Mouse (Mus musculus) left cerebral cortex, postnatal 14 days (tissue): ENCODE results near the gene Inpp4b. TPM values are rescaled to one million over a fixed set of nuclear protein-coding genes. Genes with fewer than 3 reads are reported as not detected.
"Not testable (repeated sequence)": the region's sequence is repeated elsewhere in the genome, so short reads cannot be mapped to it uniquely, and the experiment has no call there.

Experiments
- DNase-seq, 2 experiments: peaks; one replicate each; pipeline ENCODE4 v3.0.0; 2021 to 2022; ENCODE audit warnings: low spot score in 2 of 2, mixed read lengths in 1 of 2
- intact Hi-C: fragments of 180-260 bp; cut with DNase I; formaldehyde crosslinking; loops from one replicate; pipeline ENCODE4 v1.15.1; 2025
- total RNA-seq, 2 experiments: library from RNA; stranded (reverse); gene quantifications; 2 replicates each; pipeline ENCODE4 v1.2.3; 2021

The Inpp4b gene
- total RNA-seq, 2 experiments from 2014 or later: 9.8 to 12.6 TPM

DNA sequence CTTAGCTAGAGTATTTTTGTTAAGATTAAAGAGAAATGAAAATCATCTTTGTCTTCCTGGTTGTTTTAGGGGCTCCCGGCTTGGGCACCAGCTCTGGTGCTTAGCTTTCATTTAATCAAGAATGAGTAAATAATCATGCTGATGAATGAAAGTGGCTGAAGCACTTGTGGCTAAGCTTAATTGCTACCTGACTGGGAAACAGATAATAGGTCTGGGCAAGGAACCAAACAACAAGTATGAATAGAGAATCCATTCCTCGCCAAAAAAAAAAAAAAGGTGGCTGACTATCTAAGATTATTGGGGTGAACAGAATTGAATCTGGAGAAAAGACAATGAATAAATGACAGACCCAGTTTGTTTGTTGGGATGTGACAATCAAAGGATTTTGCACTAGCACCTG lies 663.1 kb downstream of the Inpp4b start:
- intact Hi-C loops: no loop called here
- DNase-seq: no peak

DNA sequence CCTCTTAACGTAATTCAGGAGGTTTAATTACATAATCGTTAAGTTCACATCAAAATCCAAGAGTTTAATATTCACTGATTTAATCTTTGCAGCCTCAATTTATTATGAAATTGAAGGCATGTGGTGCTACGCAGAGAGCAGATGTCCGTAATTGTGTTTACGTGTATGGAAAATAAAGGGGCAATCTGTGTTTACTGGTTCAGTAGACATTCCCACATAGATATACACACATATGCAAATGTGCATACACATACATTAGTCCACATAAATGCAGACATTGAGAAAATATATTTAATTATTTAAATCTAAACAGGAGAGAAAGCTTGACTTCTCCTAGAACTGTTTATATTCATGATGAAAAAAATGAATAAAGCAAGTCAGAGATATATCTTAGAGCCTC lies 675.4 kb downstream of the Inpp4b start:
- DNase-seq: no peak
- intact Hi-C loops: no loop called here

GRCm38 (mm10) chr8:82027401-82027800 lies 685.0 kb downstream of the Inpp4b start:
- intact Hi-C loops: loop anchor here (5.0 to 10.0 kb wide), 2 partner anchors 683 to 965 kb away; partner anchors contain the start of gene Inpp4b
- DNase-seq: peak; percentile 16 to 50

DNA sequence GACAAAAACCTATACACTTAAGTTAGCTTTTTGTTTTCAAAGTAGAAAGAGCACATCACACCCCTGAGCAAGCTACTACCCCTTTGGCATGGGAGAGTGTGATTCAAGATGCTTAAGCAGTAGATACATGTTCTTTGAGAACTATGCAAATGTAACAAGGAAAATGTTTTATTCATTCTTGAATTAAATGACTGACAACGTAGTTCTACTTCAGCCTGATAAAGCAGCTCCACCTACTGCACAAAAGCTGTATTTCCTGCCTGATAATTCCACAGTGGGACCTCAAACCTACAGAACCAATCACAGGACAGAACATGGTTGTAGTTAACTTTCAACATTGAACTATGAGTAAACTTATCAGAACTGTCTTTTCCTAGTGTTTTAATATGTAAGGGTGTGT lies 686.5 kb downstream of the Inpp4b start:
- DNase-seq: peak; percentile 50 to 58
- intact Hi-C loops: loop anchor here (2.0 to 10.0 kb wide), 3 partner anchors 550 to 967 kb away; partner anchors contain the start of gene Inpp4b

DNA sequence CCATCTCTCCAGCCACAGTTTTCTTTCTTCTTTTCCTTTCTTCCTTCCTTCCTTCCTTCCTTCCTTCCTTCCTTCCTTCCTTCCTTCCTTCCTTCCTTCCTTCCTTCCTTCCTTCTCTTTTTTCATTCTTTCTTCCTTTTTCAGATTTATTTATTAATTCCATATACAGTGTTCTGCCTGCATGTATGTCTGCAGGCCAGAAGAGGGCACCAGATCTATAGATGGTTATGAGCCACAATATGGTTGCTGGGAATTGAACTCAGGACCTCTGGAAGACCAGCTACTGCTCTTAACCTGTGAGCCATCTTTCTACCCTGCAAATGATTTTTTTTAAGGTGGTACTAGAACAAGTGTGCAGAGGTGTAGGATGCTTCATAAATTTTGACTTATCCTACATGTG lies 689.7 kb downstream of the Inpp4b start:
- intact Hi-C loops: not testable (repeated sequence)

DNA sequence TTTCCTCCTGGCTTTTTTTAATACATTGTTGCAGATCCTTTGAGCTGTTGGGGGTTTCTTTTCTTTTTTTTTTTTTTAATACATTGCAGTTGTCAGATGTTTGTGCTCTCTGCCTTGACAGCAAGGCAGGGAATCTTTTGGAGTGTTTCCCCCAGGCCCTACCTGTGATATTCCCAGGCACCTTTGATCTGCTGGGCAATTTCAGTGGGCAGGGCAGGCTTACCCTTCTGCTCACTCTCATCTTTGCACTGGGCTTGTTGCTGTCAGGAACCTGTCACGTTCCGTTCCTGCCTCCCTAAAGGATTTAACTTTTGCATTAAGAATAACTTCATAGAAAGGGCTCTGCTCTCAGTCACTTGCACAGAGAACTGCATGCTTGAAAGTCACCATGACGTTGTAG lies 711.7 kb downstream of the Inpp4b start:
- intact Hi-C loops: no loop called here
- DNase-seq: no peak

More for the DNA sequence above, 689.7 kb downstream of the Inpp4b start:
- not testable (repeated sequence) for DNase-seq

DNA sequence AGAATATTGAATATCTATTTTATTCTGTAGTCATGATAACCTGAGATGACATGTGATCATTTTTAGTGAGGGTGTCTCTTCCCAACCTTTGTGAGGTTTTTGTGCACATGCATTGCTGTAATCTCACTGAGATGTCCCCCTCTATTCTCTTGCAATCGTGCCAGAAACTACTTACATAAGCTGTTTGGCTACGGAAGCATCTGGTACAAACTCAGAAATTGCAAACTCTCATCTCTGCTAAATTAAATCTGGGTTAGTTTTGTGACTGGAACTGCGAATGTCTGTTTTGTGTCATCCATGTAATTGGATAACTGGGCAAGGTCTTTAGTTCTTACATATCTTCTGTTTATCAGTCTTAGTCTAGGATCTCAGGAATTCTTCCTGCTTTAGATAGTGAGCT lies 725.3 kb downstream of the Inpp4b start:
- intact Hi-C loops: no loop called here
- DNase-seq: peak; percentile 20 to 45

DNA sequence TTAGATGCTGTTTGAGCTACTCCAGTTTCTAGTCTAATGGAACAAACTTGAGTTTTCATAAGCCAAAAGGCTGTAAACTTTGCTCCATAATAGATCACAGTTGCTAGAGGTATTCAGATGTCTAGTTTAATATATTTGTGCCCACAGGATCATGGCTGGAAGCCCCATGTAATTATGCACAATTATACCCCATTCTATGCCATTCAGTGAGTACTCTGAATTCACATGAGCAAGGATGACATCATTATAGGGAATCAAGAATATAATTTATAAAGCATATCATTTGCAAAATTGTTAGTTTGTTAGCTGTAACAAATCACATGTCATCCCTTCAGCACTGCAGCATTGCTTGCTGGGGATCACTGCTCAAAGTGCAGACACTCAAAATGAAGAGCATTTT lies 736.9 kb downstream of the Inpp4b start:
- no peak for DNase-seq
- intact Hi-C loops: no loop called here

DNA sequence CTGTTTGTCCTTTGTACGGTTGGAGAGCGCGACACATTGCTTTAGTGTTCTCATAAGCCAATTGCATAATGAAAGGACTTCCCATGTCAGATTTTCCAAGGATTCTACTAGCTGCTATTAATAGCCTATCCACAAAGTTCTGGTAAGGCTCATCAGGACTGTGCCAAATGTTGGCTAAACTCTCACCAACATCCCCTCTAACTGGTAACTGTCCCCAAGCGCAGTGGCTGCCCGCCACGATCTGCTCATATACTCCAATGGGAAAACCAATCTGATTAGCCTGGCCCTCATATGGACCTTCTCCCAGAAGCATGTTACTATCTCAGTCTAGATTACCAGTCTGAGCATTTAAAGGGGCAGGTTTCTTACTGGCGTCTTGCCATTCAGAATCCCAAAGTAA lies 744.3 kb downstream of the Inpp4b start:
- intact Hi-C loops, DNase-seq: not testable (repeated sequence)

GRCm38 (mm10) chr8:82090901-82091300 lies 748.5 kb downstream of the Inpp4b start:
- DNase-seq: no peak
- intact Hi-C loops: no loop called here

DNA sequence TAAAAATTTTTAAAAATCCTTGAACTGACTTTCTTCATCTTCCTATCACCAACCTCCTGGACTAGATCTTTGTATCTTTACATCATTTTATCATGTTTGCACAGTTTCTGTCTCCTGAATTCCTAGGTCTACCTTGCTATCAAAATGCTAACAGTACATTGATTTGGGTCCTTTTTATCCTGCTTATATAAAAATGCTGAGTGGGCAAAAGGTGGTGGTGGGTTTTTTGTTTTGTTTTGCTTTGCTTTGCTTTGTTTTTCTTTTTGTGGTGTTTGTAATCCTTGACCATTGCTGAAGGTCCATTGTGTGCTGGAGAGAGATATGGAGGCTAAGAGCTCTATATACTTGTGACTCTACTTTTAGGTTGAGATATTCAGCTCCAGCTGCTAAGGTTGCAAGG lies 750.9 kb downstream of the Inpp4b start:
- DNase-seq: no peak
- intact Hi-C loops: no loop called here

DNA sequence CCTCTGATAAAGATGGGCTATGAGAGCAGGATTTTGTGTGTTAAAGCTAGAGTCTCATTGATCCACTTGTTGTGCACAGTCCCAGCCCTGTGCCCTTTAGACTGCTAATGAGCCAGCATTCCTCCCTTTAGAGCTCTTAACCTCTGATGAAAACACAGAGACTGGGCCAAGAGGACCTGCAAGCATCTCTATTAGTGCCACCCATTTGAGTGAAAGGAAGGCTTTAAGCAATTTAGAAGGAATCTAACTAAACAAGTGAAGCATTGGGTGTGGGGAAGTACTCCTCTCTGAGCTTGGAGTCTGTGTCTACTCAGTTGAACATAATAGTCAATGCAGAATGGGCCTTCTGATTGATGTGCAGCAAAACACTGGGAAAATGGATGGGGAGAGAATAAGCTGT lies 762.2 kb downstream of the Inpp4b start:
- DNase-seq: no peak
- intact Hi-C loops: no loop called here

GRCm38 (mm10) chr8:82106131-82106530 lies 763.8 kb downstream of the Inpp4b start:
- no peak for DNase-seq
- intact Hi-C loops: no loop called here

GRCm38 (mm10) chr8:82150272-82150671 lies 807.9 kb downstream of the Inpp4b start:
- intact Hi-C loops: no loop called here
- DNase-seq: no peak

GRCm38 (mm10) chr8:82157928-82158327 lies 815.6 kb downstream of the Inpp4b start:
- no peak for DNase-seq
- intact Hi-C loops: no loop called here
